Mouse (Mus musculus) midbrain, embryonic 15.5 days (tissue): ENCODE measurements around the gene Rfx8. TPM values are rescaled to one million over a fixed set of nuclear protein-coding genes. Genes with fewer than 3 reads are reported as not detected.
A peak's percentile ranks its signal among the peaks of the same experiment; 100 is the strongest.
"Not testable (repeated sequence)": the region's sequence is repeated elsewhere in the genome, so short reads cannot be mapped to it uniquely, and the experiment has no call there.

Experiments
- ATAC-seq: fragments of 200-750 bp; cut with Nextera tagmentation; replicated peaks from 2 replicates; pipeline ENCODE4 v1.8.0; 2017; ENCODE audit warnings: moderate TSS enrichment
- H3K27ac ChIP-seq: fragments of 300-500 bp; sonication (generic); 2 replicates; pipeline ENCODE4 v1.5.1; 2015; ENCODE audit warnings: mild to moderate bottlenecking, inconsistent platforms
- H3K27me3 ChIP-seq: fragments of 300-500 bp; sonication (generic); replicated peaks from 2 replicates; pipeline ENCODE4 v1.6.1; 2015; ENCODE audit warnings: inconsistent platforms
- H3K36me3 ChIP-seq: fragments of 300-500 bp; sonication (generic); replicated peaks from 2 replicates; pipeline ENCODE4 v1.6.1; 2015; ENCODE audit warnings: inconsistent platforms
- H3K4me1 ChIP-seq: fragments of 300-500 bp; sonication (generic); 2 replicates; pipeline ENCODE4 v1.6.1; 2015; ENCODE audit warnings: inconsistent platforms
- H3K4me2 ChIP-seq: fragments of 300-500 bp; sonication (generic); 2 replicates; pipeline ENCODE4 v1.6.1; 2015; ENCODE audit warnings: inconsistent platforms, mild to moderate bottlenecking, moderate library complexity
- H3K4me3 ChIP-seq: fragments of 300-500 bp; sonication (generic); 2 replicates; pipeline ENCODE4 v1.5.1; 2015; ENCODE audit warnings: mild to moderate bottlenecking, inconsistent platforms
- H3K9ac ChIP-seq: fragments of 300-500 bp; sonication (generic); 2 replicates; pipeline ENCODE4 v1.6.1; 2015; ENCODE audit warnings: mild to moderate bottlenecking, inconsistent platforms
- H3K9me3 ChIP-seq: fragments of 300-500 bp; sonication (generic); 2 replicates; pipeline ENCODE4 v1.6.1; 2016; ENCODE audit warnings: inconsistent platforms
- WGBS: fragments of 180-500 bp; shearing (Covaris S2); methylation state at CpG from one replicate; pipeline ENCODE4 v1.1.7; 2015; ENCODE audit warnings: mixed read lengths; 5-methylcytosine and 5-hydroxymethylcytosine counted together
- polyA plus RNA-seq: library from polyadenylated mRNA; unstranded; fragments of >200 nt; fragmentation: Nextera tagmentation; extraction: Ambion mirVana; gene quantifications from 2 replicates; pipeline ENCODE4 v1.2.1, GENCODE M21; 2015

The Rfx8 gene
- polyA plus RNA-seq, 1 experiment from 2014 or later = 0.32 TPM

- no peak overlapping the region for H3K27ac ChIP-seq
- no peaks in the 10 kb centered on the region for H3K9me3 ChIP-seq
- no peaks in the 10 kb centered on the region for H3K36me3 ChIP-seq
- 71% methylated on average over 6 of the region's 6 CpGs for WGBS
- no peak overlapping the region for H3K4me2 ChIP-seq
- no peak for ATAC-seq
- no peaks in the 10 kb centered on the region for H3K27me3 ChIP-seq
- H3K9ac ChIP-seq = no peak overlapping the region
- no peaks in the 10 kb centered on the region for H3K4me1 ChIP-seq
- no peak overlapping the region for H3K4me3 ChIP-seq
Measured at GRCm38 (mm10) chr1:39680546-39680945, 40.3 kb downstream of the Rfx8 start.

- H3K9me3 ChIP-seq = no peaks in the 10 kb centered on the region
- H3K27me3 ChIP-seq = no peaks in the 10 kb centered on the region
- no peaks in the 10 kb centered on the region for H3K36me3 ChIP-seq
- H3K27ac ChIP-seq = no peak overlapping the region
- no peak overlapping the region for H3K9ac ChIP-seq
- no peak for ATAC-seq
- no peak overlapping the region for H3K4me2 ChIP-seq
- 78% methylated on average over 8 of the region's 8 CpGs for WGBS
- no peak overlapping the region for H3K4me3 ChIP-seq
- no peaks in the 10 kb centered on the region for H3K4me1 ChIP-seq
Measured at GRCm38 (mm10) chr1:39678883-39679282, 41.9 kb downstream of the Rfx8 start.

DNA sequence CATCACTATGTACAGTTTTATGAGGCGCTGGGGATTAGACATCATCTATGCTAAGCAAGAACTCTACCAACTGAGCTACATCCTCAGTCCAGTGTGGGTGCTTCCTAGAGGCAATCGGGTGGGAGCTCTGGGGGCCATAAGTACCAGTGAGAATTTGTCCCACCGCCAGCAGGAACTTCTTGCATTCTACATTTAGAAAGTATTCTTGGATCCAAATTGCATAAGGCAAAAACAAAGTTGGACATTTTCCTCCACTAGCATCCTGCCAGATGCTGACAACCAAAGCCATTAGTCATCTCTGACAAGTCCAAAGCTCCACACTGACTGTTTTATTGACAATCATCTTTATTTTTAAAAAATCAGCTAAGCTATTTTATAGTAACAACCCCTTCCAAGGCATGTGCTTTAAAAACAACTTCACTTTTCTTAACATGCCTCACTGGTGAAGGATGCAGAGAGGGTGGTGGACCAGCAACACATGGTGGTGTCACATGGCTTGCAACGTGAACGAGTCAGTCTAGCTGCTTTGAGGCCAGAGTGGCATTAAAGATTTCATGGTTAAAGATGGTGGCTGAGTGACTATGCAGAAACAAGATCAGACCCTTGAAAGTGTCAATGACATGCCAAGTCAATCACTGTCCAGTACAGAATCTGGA is 44.4 kb downstream of the Rfx8 start:
- no peaks in the 10 kb centered on the region for H3K27me3 ChIP-seq
- H3K9me3 ChIP-seq = no peaks in the 10 kb centered on the region
- no peak overlapping the region for H3K9ac ChIP-seq
- no peak for ATAC-seq
- H3K4me2 ChIP-seq = no peak overlapping the region
- WGBS = 95% methylated on average over 5 of the region's 5 CpGs
- H3K27ac ChIP-seq = no peak overlapping the region
- no peak overlapping the region for H3K4me3 ChIP-seq
- no peaks in the 10 kb centered on the region for H3K36me3 ChIP-seq
- no peaks in the 10 kb centered on the region for H3K4me1 ChIP-seq

GRCm38 (mm10) chr1:39672362-39673105 is 48.3 kb downstream of the Rfx8 start:
- H3K4me3 ChIP-seq = no peak overlapping the region
- H3K9ac ChIP-seq = no peak overlapping the region
- no peaks in the 10 kb centered on the region for H3K9me3 ChIP-seq
- no peaks in the 10 kb centered on the region for H3K36me3 ChIP-seq
- no peaks in the 10 kb centered on the region for H3K27me3 ChIP-seq
- 73% methylated on average over 9 of the region's 9 CpGs for WGBS
- H3K4me2 ChIP-seq = no peak overlapping the region
- ATAC-seq = no peak
- H3K4me1 ChIP-seq = no peaks in the 10 kb centered on the region
- no peak overlapping the region for H3K27ac ChIP-seq

- 92% methylated on average over 17 of the region's 17 CpGs for WGBS
- Histone ChIP-seq H3K4me3 (no peak overlapping the region), H3K9me3 (no peaks in the 10 kb centered on the region), H3K4me2 (no peak overlapping the region), H3K4me1 (no peaks in the 10 kb centered on the region), H3K9ac (no peak overlapping the region), H3K27me3 (no peaks in the 10 kb centered on the region), H3K27ac (no peak overlapping the region), H3K36me3 (no peaks in the 10 kb centered on the region)
- ATAC-seq = no peak
Measured at GRCm38 (mm10) chr1:39670211-39670935, 50.4 kb downstream of the Rfx8 start.

- Histone ChIP-seq H3K4me2 (no peak overlapping the region), H3K27ac (no peak overlapping the region), H3K27me3 (no peaks in the 10 kb centered on the region), H3K36me3 (no peaks in the 10 kb centered on the region), H3K4me1 (peaks cover 7% of the 10 kb centered on the region; the same call in 1 of the 2 replicates), H3K9me3 (no peaks in the 10 kb centered on the region), H3K9ac (no peak overlapping the region), H3K4me3 (no peak overlapping the region)
- no peak for ATAC-seq
- whole genome bisulfite sequencing = 67% methylated on average over 12 of the region's 12 CpGs
Measured at GRCm38 (mm10) chr1:39666751-39667252, 54.0 kb downstream of the Rfx8 start.

- Histone ChIP-seq H3K4me1 (peaks cover 7% of the 10 kb centered on the region; the same call in 1 of the 2 replicates), H3K9ac (no peak overlapping the region), H3K9me3 (no peaks in the 10 kb centered on the region), H3K4me2 (no peak overlapping the region), H3K36me3 (no peaks in the 10 kb centered on the region), H3K27me3 (no peaks in the 10 kb centered on the region), H3K27ac (no peak overlapping the region), H3K4me3 (no peak overlapping the region)
- no peak for ATAC-seq
- WGBS = 85% methylated on average over 7 of the region's 7 CpGs
Measured at GRCm38 (mm10) chr1:39664039-39664625, 56.7 kb downstream of the Rfx8 start.

- Histone ChIP-seq H3K4me2 (no peak overlapping the region), H3K9me3 (no peaks in the 10 kb centered on the region), H3K4me1 (peaks cover 7% of the 10 kb centered on the region; the same call in 1 of the 2 replicates), H3K4me3 (no peak overlapping the region), H3K36me3 (no peaks in the 10 kb centered on the region), H3K9ac (no peak overlapping the region), H3K27me3 (no peaks in the 10 kb centered on the region), H3K27ac (no peak overlapping the region)
- no peak; the same call in 1 of the 2 replicates for ATAC-seq
- WGBS = 59% methylated on average over 4 of the region's 4 CpGs
Measured at GRCm38 (mm10) chr1:39663050-39663449, 57.7 kb downstream of the Rfx8 start.

DNA sequence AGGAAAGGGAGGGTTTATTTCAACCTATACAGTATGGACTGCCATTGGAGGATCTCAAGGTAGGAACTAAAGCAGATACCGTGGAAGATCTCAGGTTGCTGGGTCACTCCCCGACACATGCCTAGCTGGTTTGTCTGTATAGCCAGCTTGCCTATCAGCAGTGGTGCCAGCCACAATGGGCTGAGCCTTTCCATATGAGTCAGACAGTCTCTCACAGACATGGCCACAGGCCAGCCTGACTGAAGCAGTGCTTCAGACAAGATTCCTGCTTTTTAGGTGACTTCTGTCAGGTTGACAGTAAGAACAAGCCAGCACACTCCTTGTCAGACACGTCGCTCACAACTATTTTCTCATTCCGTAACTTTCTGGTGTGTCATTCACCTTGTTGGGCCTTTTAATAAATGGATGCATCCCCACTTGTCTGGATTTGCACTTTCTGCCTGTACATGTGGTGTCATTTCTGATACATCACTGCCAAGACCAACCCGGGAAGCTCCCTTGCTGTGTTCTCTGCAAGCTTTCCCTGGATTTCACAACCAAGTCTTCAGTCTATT is 63.7 kb downstream of the Rfx8 start:
- no peaks in the 10 kb centered on the region for H3K36me3 ChIP-seq
- H3K4me2 ChIP-seq = no peak overlapping the region
- H3K9me3 ChIP-seq = no peaks in the 10 kb centered on the region
- H3K9ac ChIP-seq = no peak overlapping the region
- no peak overlapping the region for H3K27ac ChIP-seq
- WGBS = 86% methylated on average over 6 of the region's 6 CpGs
- H3K27me3 ChIP-seq = 0 out of 2 replicates have a peak, but pooled peaks cover 5% of the 10 kb centered on the region
- ATAC-seq = no peak
- no peaks in the 10 kb centered on the region for H3K4me1 ChIP-seq
- H3K4me3 ChIP-seq = no peak overlapping the region

DNA sequence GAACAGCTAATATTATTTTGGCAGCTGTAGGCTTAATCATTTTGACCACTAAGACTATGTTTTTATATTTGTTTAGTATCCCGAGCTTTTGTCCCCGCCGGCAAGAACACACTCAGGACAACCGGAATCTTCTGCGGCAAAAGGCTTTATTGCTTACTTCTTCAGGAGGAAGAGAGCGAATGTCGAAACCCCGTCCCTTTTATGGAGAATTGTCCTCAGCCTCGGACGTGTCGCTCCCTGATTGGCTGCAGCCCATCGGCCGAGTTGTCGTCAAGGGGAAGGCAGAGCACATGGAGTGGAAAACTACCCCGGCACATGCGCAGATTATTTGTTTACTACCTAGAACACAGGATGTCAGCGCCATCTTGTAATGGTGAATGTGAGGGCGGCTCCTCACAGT is 65.9 kb downstream of the Rfx8 start:
- ATAC-seq = not testable (repeated sequence)

GRCm38 (mm10) chr1:39653028-39653427 is 67.8 kb downstream of the Rfx8 start:
- H3K36me3 ChIP-seq = no peaks in the 10 kb centered on the region
- H3K4me2 ChIP-seq = no peak overlapping the region
- no peak overlapping the region for H3K4me3 ChIP-seq
- 87% methylated on average over 4 of the region's 4 CpGs for WGBS
- ATAC-seq = no peak
- H3K9me3 ChIP-seq = no peaks in the 10 kb centered on the region
- no peak overlapping the region for H3K9ac ChIP-seq
- no peak overlapping the region for H3K27ac ChIP-seq
- H3K27me3 ChIP-seq = peaks cover 9% of the 10 kb centered on the region; the same call in 1 of the 2 replicates
- H3K4me1 ChIP-seq = peaks cover 11% of the 10 kb centered on the region; the same call in 1 of the 2 replicates

More for the DNA sequence above, 65.9 kb downstream of the Rfx8 start:
- 88% methylated on average over 18 of the region's 18 CpGs for WGBS
- peaks cover 11% of the 10 kb centered on the region; the same call in 1 of the 2 replicates for H3K4me1 ChIP-seq
- not testable (repeated sequence) for H3K4me2 ChIP-seq, H3K9me3 ChIP-seq, H3K9ac ChIP-seq, H3K27ac ChIP-seq, H3K36me3 ChIP-seq, H3K27me3 ChIP-seq, H3K4me3 ChIP-seq

DNA sequence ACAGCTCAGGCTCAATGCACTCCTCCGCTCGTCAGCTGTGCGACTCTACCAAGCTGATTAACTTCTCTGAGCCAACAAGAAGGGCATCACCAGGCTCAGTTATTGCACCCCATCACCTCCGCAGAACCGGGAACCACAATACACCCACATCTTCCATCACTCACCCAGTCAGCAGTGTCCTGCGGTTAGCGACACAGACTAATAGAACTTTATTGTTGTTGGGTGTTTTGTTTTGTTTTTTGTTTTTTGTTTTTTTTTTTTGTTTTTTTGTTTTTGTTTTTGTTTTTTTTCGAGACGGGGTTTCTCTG is 69.6 kb downstream of the Rfx8 start, which contains the start of gene Creg2:
Gene Creg2, minus strand, starts transcription at position 234 of the 308 bp plus-strand sequence.
- H3K27me3 ChIP-seq = peaks cover 9% of the 10 kb centered on the region; the same call in 1 of the 2 replicates
- peak within 1 kb of the TSS; percentile 58 for H3K4me3 ChIP-seq
- H3K27ac ChIP-seq = peak within 1 kb of the TSS; percentile 75
- no peaks in the 10 kb centered on the region for H3K36me3 ChIP-seq
- H3K4me1 ChIP-seq = peaks cover 14% of the 10 kb centered on the region
- no peaks in the 10 kb centered on the region for H3K9me3 ChIP-seq
- 45% methylated on average over 9 of the region's 9 CpGs for WGBS
- H3K9ac ChIP-seq = peak within 1 kb of the TSS; percentile 60
- no peak; the same call in 1 of the 2 replicates for ATAC-seq
- H3K4me2 ChIP-seq = peak within 1 kb of the TSS; percentile 93
